Mouse (Mus musculus) neural tube, embryonic 11.5 days (tissue): ENCODE data around the gene Pcdh15. TPM values are rescaled to one million over a fixed set of nuclear protein-coding genes. Genes with fewer than 3 reads are reported as not detected.

ENCODE experiments used
- ATAC-seq: fragments of 200-750 bp; cut with Nextera tagmentation; 2 replicates; pipeline ENCODE4 v1.8.0; 2017; ENCODE audit warnings: moderate number of reproducible peaks, mild to moderate bottlenecking, moderate TSS enrichment, moderate library complexity; ENCODE audit not compliant: insufficient read depth, low FRiP score, low TSS enrichment
- DNase-seq: peaks from one replicate; pipeline ENCODE4 v3.0.0-alpha.2; 2015; ENCODE audit warnings: low spot score
- H3K27ac ChIP-seq: fragments of 300-500 bp; sonication (generic); 2 replicates; pipeline ENCODE4 v1.5.1; 2014; ENCODE audit warnings: low read depth, mild to moderate bottlenecking, low read length
- H3K27me3 ChIP-seq: fragments of 300-500 bp; sonication (generic); 2 replicates; pipeline ENCODE4 v1.6.1; 2014; ENCODE audit warnings: mild to moderate bottlenecking, low read length, mixed read lengths; ENCODE audit not compliant: control insufficient read depth, insufficient read depth
- H3K36me3 ChIP-seq: fragments of 300-500 bp; sonication (generic); 2 replicates; pipeline ENCODE4 v1.6.1; 2014; ENCODE audit warnings: mild to moderate bottlenecking, low read length, moderate library complexity, mixed read lengths; ENCODE audit not compliant: control insufficient read depth, insufficient read depth
- H3K4me1 ChIP-seq: fragments of 300-500 bp; sonication (generic); 2 replicates; pipeline ENCODE4 v1.6.1; 2014; ENCODE audit warnings: low read length, mixed read lengths; ENCODE audit not compliant: control insufficient read depth, insufficient read depth
- H3K4me2 ChIP-seq: fragments of 300-500 bp; sonication (generic); 2 replicates; pipeline ENCODE4 v1.6.1; 2014; ENCODE audit warnings: low read depth, mild to moderate bottlenecking, moderate library complexity
- H3K4me3 ChIP-seq: fragments of 300-500 bp; sonication (generic); 2 replicates; pipeline ENCODE4 v1.5.1; 2014; ENCODE audit warnings: low read depth, low read length
- H3K9ac ChIP-seq: fragments of 300-500 bp; sonication (generic); 2 replicates; pipeline ENCODE4 v1.6.1; 2014; ENCODE audit warnings: mild to moderate bottlenecking, low read length
- H3K9me3 ChIP-seq: fragments of 300-500 bp; sonication (generic); 2 replicates; pipeline ENCODE4 v1.6.1; 2016; ENCODE audit warnings: low read length; ENCODE audit not compliant: control insufficient read depth
- WGBS: fragments of 180-500 bp; shearing (Covaris S2); extraction: QIAGEN DNeasy Blood & Tissue Kit; methylation state at CpG from one replicate; pipeline ENCODE4 v1.1.7; 2014; 5-methylcytosine and 5-hydroxymethylcytosine counted together
- polyA plus RNA-seq: library from polyadenylated mRNA; unstranded; fragments of >200 nt; fragmentation: Nextera tagmentation; extraction: Ambion mirVana; gene quantifications from 2 replicates; pipeline ENCODE4 v1.2.1, GENCODE M21; 2014

The Pcdh15 gene
- polyA plus RNA-seq, 1 experiment from 2014 or later: 1.9 TPM

GRCm38 (mm10) chr10:74415359-74415758 lies 1316.2 kb downstream of the Pcdh15 start:
- no peaks in the 10 kb centered on the region for H3K36me3 ChIP-seq
- H3K27ac ChIP-seq: no peak overlapping the region
- no peaks in the 10 kb centered on the region for H3K9me3 ChIP-seq
- H3K4me1 ChIP-seq: no peaks in the 10 kb centered on the region
- no peak overlapping the region for H3K4me3 ChIP-seq
- H3K4me2 ChIP-seq: no peak overlapping the region
- no peak overlapping the region for H3K9ac ChIP-seq
- 49% methylated on average over 4 of the region's 4 CpGs for WGBS
- H3K27me3 ChIP-seq: no peaks in the 10 kb centered on the region
- ATAC-seq: no peak
- DNase-seq: no peak

GRCm38 (mm10) chr10:74415949-74416348 lies 1316.8 kb downstream of the Pcdh15 start:
- 74% methylated on average over 10 of the region's 10 CpGs for WGBS

GRCm38 (mm10) chr10:74450069-74450468 lies 1350.9 kb downstream of the Pcdh15 start:
- H3K36me3 ChIP-seq: no peaks in the 10 kb centered on the region
- DNase-seq (no peak), ATAC-seq (no peak)
- no peak overlapping the region for H3K9ac ChIP-seq
- H3K27me3 ChIP-seq: no peaks in the 10 kb centered on the region
- H3K4me3 ChIP-seq: no peak overlapping the region
- H3K9me3 ChIP-seq: no peaks in the 10 kb centered on the region
- no peaks in the 10 kb centered on the region; the same call in 1 of the 2 replicates for H3K4me1 ChIP-seq
- no peak overlapping the region for H3K4me2 ChIP-seq
- 84% methylated on average over 11 of the region's 11 CpGs for WGBS
- H3K27ac ChIP-seq: no peak overlapping the region

More at GRCm38 (mm10) chr10:74415949-74416348, 1316.8 kb downstream of the Pcdh15 start:
- no peak for ATAC-seq
- H3K9me3 ChIP-seq: no peaks in the 10 kb centered on the region
- no peak overlapping the region for H3K27ac ChIP-seq
- no peaks in the 10 kb centered on the region for H3K36me3 ChIP-seq
- DNase-seq: no peak
- H3K4me3 ChIP-seq: no peak overlapping the region
- no peaks in the 10 kb centered on the region for H3K4me1 ChIP-seq
- no peak overlapping the region for H3K9ac ChIP-seq
- H3K4me2 ChIP-seq: no peak overlapping the region
- H3K27me3 ChIP-seq: no peaks in the 10 kb centered on the region

GRCm38 (mm10) chr10:74463972-74464371 lies 1364.8 kb downstream of the Pcdh15 start:
- no peak for DNase-seq

GRCm38 (mm10) chr10:74480779-74481178 lies 1381.6 kb downstream of the Pcdh15 start:
- Histone ChIP-seq H3K27me3 (no peaks in the 10 kb centered on the region), H3K4me2 (no peak overlapping the region), H3K27ac (no peak overlapping the region), H3K4me3 (no peak overlapping the region), H3K9me3 (no peaks in the 10 kb centered on the region), H3K4me1 (no peaks in the 10 kb centered on the region), H3K36me3 (no peaks in the 10 kb centered on the region), H3K9ac (no peak overlapping the region)
- ATAC-seq (no peak), DNase-seq (no peak)
- 87% methylated on average over 3 of the region's 3 CpGs for WGBS

More at GRCm38 (mm10) chr10:74463972-74464371, 1364.8 kb downstream of the Pcdh15 start:
- Histone ChIP-seq H3K4me3 (no peak overlapping the region), H3K27ac (no peak overlapping the region), H3K4me1 (no peaks in the 10 kb centered on the region), H3K36me3 (no peaks in the 10 kb centered on the region), H3K4me2 (no peak overlapping the region), H3K9me3 (no peaks in the 10 kb centered on the region), H3K27me3 (no peaks in the 10 kb centered on the region), H3K9ac (no peak overlapping the region)
- peak; percentile 2; the same call in 1 of the 2 replicates for ATAC-seq
- WGBS: 32% methylated on average over 2 of the region's 2 CpGs

GRCm38 (mm10) chr10:74512315-74512714 lies 1413.2 kb downstream of the Pcdh15 start:
- DNase-seq (no peak), ATAC-seq (no peak)
- Histone ChIP-seq H3K4me1 (no peaks in the 10 kb centered on the region), H3K4me3 (no peak overlapping the region), H3K4me2 (no peak overlapping the region), H3K36me3 (no peaks in the 10 kb centered on the region), H3K9me3 (no peaks in the 10 kb centered on the region), H3K27me3 (no peaks in the 10 kb centered on the region), H3K27ac (no peak overlapping the region), H3K9ac (no peak overlapping the region)
- 80% methylated on average over 3 of the region's 3 CpGs for WGBS

DNA sequence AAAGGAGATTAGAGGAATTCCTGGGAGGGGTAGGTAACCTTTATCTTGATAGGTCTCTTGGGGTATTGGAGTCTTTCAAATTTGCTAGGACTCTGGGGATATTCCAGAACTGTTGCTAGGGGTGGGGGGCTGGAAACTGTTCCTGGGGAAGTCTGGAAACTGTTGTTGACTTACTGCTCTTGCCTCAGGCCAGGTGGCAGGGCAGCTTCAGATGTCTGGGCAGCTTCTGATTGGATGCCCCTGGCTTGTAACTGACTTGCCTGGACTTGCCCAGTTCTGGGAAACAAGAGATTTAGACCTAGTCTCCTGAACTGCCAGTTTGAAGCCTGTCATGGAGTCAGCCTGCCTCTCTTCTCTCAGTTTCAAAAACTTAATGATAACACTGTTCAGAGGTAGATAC lies 1414.6 kb downstream of the Pcdh15 start:
- Histone ChIP-seq H3K4me1 (no peaks in the 10 kb centered on the region), H3K4me3 (no peak overlapping the region), H3K27me3 (no peaks in the 10 kb centered on the region), H3K27ac (no peak overlapping the region), H3K9ac (no peak overlapping the region), H3K4me2 (no peak overlapping the region), H3K9me3 (no peaks in the 10 kb centered on the region), H3K36me3 (no peaks in the 10 kb centered on the region)
- ATAC-seq: no peak
- no peak for DNase-seq

- ATAC-seq (no peak), DNase-seq (no peak)
- Histone ChIP-seq H3K9me3 (no peaks in the 10 kb centered on the region), H3K36me3 (no peaks in the 10 kb centered on the region), H3K4me2 (no peak overlapping the region), H3K4me3 (no peak overlapping the region), H3K9ac (no peak overlapping the region), H3K27ac (no peak overlapping the region), H3K27me3 (no peaks in the 10 kb centered on the region), H3K4me1 (no peaks in the 10 kb centered on the region)
- WGBS: 91% methylated on average over 2 of the region's 2 CpGs
Measured at GRCm38 (mm10) chr10:74538371-74538770, 1439.2 kb downstream of the Pcdh15 start.

DNA sequence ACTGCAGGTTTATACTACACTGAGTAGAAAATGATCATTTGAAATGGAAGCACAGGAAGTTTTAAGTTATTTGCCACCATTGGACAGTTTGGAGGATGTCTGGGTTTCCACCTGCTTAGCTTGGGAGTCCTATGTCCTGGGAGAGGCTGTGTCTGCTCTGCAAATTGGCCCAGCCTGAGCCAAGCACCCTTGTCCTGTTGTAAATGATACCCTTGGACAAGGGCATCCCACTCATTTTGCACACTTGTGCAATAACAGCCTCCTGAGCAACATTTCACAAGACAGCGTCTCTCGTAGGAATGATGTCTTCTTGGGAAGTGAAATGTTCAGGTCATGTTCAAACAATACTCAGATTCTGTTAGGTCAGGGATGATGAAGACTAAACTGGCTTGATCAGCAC lies 1456.2 kb downstream of the Pcdh15 start:
- Histone ChIP-seq H3K27ac (no peak overlapping the region), H3K4me2 (no peak overlapping the region), H3K9ac (no peak overlapping the region), H3K4me1 (no peaks in the 10 kb centered on the region), H3K4me3 (no peak overlapping the region), H3K9me3 (no peaks in the 10 kb centered on the region), H3K27me3 (no peaks in the 10 kb centered on the region), H3K36me3 (no peaks in the 10 kb centered on the region)
- ATAC-seq: no peak
- DNase-seq: no peak
- WGBS: 64% methylated on average over 2 of the region's 2 CpGs
